Mouse (Mus musculus): ENCODE data around the gene Tet2. TPM values are rescaled to one million over a fixed set of nuclear protein-coding genes. Genes with fewer than 3 reads are reported as not detected.

Gene Tet2
- polyA plus RNA-seq (2017; shearing (Covaris generic)), result 10 to 100 TPM; 39.4 to 40.1 TPM

DNA sequence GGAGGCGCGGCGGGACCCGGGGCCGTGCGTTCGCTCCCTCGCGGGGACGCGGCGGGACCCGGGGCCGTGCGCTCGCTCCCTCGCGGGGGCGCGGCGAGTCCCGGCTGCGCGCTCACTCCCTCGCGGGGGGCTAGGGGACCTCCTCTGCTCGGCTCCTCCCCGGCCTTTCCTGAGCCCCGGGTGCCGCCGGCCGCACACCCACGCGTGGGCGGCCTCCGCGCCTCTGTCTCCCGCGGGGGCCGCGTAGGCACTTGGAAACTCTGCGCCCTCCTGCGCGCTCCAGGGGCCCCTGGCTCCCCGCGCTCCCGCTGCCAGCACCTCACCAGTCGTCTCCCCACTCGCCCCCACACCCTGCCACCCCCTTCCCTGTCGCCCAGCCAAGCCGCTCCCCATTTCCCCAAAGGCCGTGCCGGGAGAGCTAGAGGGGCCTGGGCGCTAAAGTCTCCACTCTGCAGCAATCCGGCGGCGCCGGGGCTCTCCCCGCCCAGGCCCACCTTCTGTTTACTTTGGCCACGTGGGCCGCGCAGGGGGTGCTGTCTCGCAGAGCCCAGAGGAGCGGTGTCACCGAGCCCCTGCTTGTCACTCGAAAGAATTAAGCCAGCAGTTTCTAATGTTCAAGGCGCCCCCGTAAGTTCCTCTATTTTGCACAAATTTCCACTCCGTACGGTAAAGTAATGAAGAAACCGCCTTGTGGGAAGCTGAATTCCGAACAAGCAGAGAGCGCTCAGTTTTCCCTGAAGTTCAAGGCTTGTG is at the start of gene Tet2:
Gene Tet2 (minus strand): TSS at position 589 of the 753 bp plus-strand sequence.

Other genes with a start within 250 kb of the Tet2 start
- gene Ppa2, start 235.0 kb downstream of the Tet2 start, polyA plus RNA-seq (2017; shearing (Covaris generic)), result 10 to 100 TPM; 40.8 to 45.7 TPM

All from inflammation-experienced regulatory T-cells (primary cell).